Mouse (Mus musculus) lung, postnatal 0 days (tissue): ENCODE measurements around the gene Hapln3.

Source experiments
- CTCF ChIP-seq: IDR thresholded peaks from 2 replicates; pipeline ENCODE4 v1.5.1; 2016; ENCODE audit warnings: antibody characterized with exemption, mild to moderate bottlenecking
- EP300 ChIP-seq: IDR thresholded peaks from 2 replicates; pipeline ENCODE4 v1.6.1; 2016; ENCODE audit warnings: antibody characterized with exemption, mild to moderate bottlenecking, control low read depth

GRCm38 (mm10) chr7:79130385-79130784 lies 433 bp downstream of the Hapln3 start:
- no peak for TF ChIP-seq CTCF
- TF ChIP-seq EP300: no peak
